Mouse (Mus musculus) forebrain, embryonic 11.5 days (tissue): ENCODE results near the gene Myl12a. TPM values are rescaled to one million over a fixed set of nuclear protein-coding genes. Genes with fewer than 3 reads are reported as not detected.
A peak's percentile ranks its signal among the peaks of the same experiment; 100 is the strongest.

Experiments used
- ATAC-seq: fragments of 200-750 bp; cut with Nextera tagmentation; replicated peaks from 2 replicates; pipeline ENCODE4 v1.8.0; 2017; ENCODE audit warnings: moderate TSS enrichment; ENCODE audit not compliant: low FRiP score
- DNase-seq: peaks from one replicate; pipeline ENCODE4 v3.0.0-alpha.2; 2017; ENCODE audit warnings: low spot score
- H3K27ac ChIP-seq: fragments of 300-500 bp; sonication (generic); 2 replicates; pipeline ENCODE4 v1.5.1; 2014; ENCODE audit warnings: low read depth, low read length
- H3K27me3 ChIP-seq: fragments of 300-500 bp; sonication (generic); 2 replicates; pipeline ENCODE4 v1.6.1; 2014; ENCODE audit warnings: mild to moderate bottlenecking, low read length, mixed read lengths; ENCODE audit not compliant: control insufficient read depth, insufficient read depth
- H3K36me3 ChIP-seq: fragments of 300-500 bp; sonication (generic); 2 replicates; pipeline ENCODE4 v1.6.1; 2014; ENCODE audit warnings: mild to moderate bottlenecking, low read length, moderate library complexity, mixed read lengths; ENCODE audit not compliant: control insufficient read depth, insufficient read depth
- H3K4me1 ChIP-seq: fragments of 300-500 bp; sonication (generic); replicated peaks from 2 replicates; pipeline ENCODE4 v1.6.1; 2014; ENCODE audit warnings: low read length, mixed read lengths; ENCODE audit not compliant: control insufficient read depth, insufficient read depth
- H3K4me2 ChIP-seq: fragments of 300-500 bp; sonication (generic); 2 replicates; pipeline ENCODE4 v1.6.1; 2014; ENCODE audit warnings: low read depth, mild to moderate bottlenecking, low read length, moderate library complexity, mixed read lengths; ENCODE audit not compliant: severe bottlenecking
- H3K4me3 ChIP-seq: fragments of 300-500 bp; sonication (generic); 2 replicates; pipeline ENCODE4 v1.5.1; 2014; ENCODE audit warnings: low read depth, low read length
- H3K9ac ChIP-seq: fragments of 300-500 bp; sonication (generic); 2 replicates; pipeline ENCODE4 v1.6.1; 2014; ENCODE audit warnings: low read length
- H3K9me3 ChIP-seq: fragments of 300-500 bp; sonication (generic); 2 replicates; pipeline ENCODE4 v1.6.1; 2016; ENCODE audit warnings: low read length, mixed read lengths; ENCODE audit not compliant: control insufficient read depth
- WGBS: fragments of 180-500 bp; shearing (Covaris S2); extraction: QIAGEN DNeasy Blood & Tissue Kit; methylation state at CpG from one replicate; pipeline ENCODE4 v1.1.7; 2014; 5-methylcytosine and 5-hydroxymethylcytosine counted together
- polyA plus RNA-seq: library from polyadenylated mRNA; unstranded; fragments of >200 nt; fragmentation: Nextera tagmentation; extraction: Ambion mirVana; gene quantifications from 2 replicates; pipeline ENCODE4 v1.2.1, GENCODE M21; 2014

The Myl12a gene
- polyA plus RNA-seq, 1 experiment from 2014 or later = 395 TPM

- no peak overlapping the region for H3K4me2 ChIP-seq
- 83% methylated on average over 5 of the region's 5 CpGs for WGBS
- H3K4me1 ChIP-seq = peaks cover 5% of the 10 kb centered on the region; the same call in 1 of the 2 replicates
- no peak overlapping the region for H3K9ac ChIP-seq
- ATAC-seq = no peak
- no peaks in the 10 kb centered on the region for H3K36me3 ChIP-seq
- H3K27ac ChIP-seq = no peak overlapping the region
- no peaks in the 10 kb centered on the region for H3K9me3 ChIP-seq
- no peaks in the 10 kb centered on the region for H3K27me3 ChIP-seq
- DNase-seq = no peak
- H3K4me3 ChIP-seq = no peak overlapping the region
Observed at GRCm38 (mm10) chr17:71006976-71007375, 4.3 kb upstream of the Myl12a start.

DNA sequence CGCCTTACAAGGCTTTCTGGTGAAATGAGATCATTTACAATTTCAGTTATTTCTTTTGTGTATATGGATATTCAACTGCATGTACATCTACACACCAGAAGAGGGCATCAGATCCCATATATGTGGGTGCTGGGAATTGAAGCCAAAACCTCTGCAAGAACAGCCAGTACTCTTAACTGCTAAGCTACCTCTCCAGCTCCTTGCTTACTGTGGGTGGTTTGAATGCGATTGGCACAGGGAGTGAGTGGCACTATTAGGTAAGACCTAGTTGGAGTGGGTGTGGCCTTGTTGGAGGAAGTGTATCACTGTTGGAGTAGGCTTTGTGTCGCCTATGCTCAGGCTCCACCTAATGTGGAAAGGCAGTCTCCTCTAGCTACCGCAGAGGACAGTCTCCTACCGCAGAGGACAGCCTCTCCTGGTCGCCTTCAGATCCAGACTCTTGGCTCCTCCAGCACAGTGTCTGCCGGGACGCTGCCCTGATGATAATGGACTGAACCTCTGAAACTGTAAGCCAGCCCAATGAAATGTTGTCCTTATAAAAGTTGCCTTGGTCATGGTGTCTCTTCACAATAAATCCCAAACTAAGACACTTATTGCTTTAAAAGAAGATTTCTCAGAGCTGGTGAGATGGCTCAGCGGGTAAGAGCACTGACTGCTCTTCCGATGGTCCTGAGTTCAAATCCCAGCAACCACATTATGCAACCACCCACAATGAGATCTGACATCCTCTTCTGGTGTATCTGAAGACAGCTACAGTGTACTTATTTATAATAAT, 1.7 kb upstream of the Myl12a start:
- Histone ChIP-seq H3K9me3 (no peaks in the 10 kb centered on the region), H3K4me2 (no peak overlapping the region), H3K27me3 (no peaks in the 10 kb centered on the region), H3K36me3 (no peaks in the 10 kb centered on the region), H3K9ac (no peak overlapping the region), H3K4me1 (peaks cover 5% of the 10 kb centered on the region; the same call in 1 of the 2 replicates), H3K27ac (no peak overlapping the region), H3K4me3 (no peak overlapping the region)
- WGBS = 92% methylated on average over 10 of the region's 10 CpGs
- DNase-seq = peak; percentile 49
- no peak for ATAC-seq

- WGBS = 94% methylated on average over 2 of the region's 2 CpGs
- Histone ChIP-seq H3K4me1 (peaks cover 5% of the 10 kb centered on the region; the same call in 1 of the 2 replicates), H3K27ac (no peak overlapping the region), H3K36me3 (no peaks in the 10 kb centered on the region), H3K9ac (no peak overlapping the region), H3K4me3 (no peak overlapping the region), H3K27me3 (no peaks in the 10 kb centered on the region), H3K9me3 (no peaks in the 10 kb centered on the region), H3K4me2 (no peak overlapping the region)
- DNase-seq (no peak), ATAC-seq (no peak)
Observed at GRCm38 (mm10) chr17:71003721-71004120, 1.0 kb upstream of the Myl12a start.

GRCm38 (mm10) chr17:71003112-71003511, 434 bp upstream of the Myl12a start:
- Histone ChIP-seq H3K4me2 (peak overlapping the region; percentile 43; the same call in 1 of the 2 replicates), H3K4me3 (peak overlapping the region; percentile 89; the same call in 1 of the 2 replicates), H3K4me1 (peaks cover 5% of the 10 kb centered on the region; the same call in 1 of the 2 replicates), H3K9me3 (no peaks in the 10 kb centered on the region), H3K36me3 (no peaks in the 10 kb centered on the region), H3K9ac (peak overlapping the region; percentile 45; the same call in 1 of the 2 replicates), H3K27ac (peak overlapping the region; percentile 85; the same call in 1 of the 2 replicates), H3K27me3 (no peaks in the 10 kb centered on the region)
- no peak for ATAC-seq
- WGBS = 50% methylated on average over 4 of the region's 4 CpGs
- no peak for DNase-seq

DNA sequence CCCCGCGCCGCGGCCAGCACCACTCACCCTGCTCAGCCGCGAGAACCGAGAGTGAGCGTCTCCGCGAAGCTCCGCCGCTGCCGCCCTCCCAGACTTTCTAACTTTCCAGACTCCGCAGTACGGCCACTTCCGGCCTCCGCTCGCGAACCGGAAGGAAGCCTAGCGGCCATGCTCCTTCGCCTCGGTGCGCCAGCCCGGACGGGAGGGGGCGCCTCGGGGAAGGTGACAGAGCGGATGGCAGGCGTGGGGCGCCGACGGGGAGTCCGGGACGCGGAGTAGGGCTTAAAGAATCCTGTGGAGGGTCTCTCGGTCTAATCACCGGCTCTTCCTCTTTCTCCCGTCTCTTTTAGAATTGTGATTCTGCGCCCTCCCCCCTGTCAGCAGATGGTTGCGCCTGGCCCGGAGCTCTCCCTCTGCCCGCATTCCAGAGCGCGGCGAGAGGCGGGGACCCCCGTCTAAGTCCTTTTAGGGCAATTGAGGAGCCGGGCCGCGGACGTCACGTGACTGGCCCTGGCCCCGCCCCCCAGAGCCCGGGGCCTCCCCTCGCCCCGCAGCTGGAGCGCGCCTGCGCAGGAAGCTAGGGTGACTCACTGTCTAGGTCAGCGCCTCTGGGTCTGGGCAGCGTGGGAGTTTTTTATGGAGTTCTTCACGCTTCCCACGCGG, 466 bp downstream of the Myl12a start, which contains the start of gene Myom1:
Gene Myom1, plus strand, starts transcription at position 553 of the 663 bp plus-strand sequence.
- Histone ChIP-seq H3K4me3 (peak within 1 kb of the TSS; percentile 89), H3K27ac (peak within 1 kb of the TSS; percentile 85), H3K27me3 (no peaks in the 10 kb centered on the region), H3K36me3 (no peaks in the 10 kb centered on the region), H3K9me3 (no peaks in the 10 kb centered on the region), H3K4me1 (peaks cover 5% of the 10 kb centered on the region; the same call in 1 of the 2 replicates), H3K4me2 (peak within 1 kb of the TSS; percentile 43), H3K9ac (peak within 1 kb of the TSS; percentile 92)
- DNase-seq (peak; percentile 99), ATAC-seq (peak; percentile 96)
- WGBS = under 1% methylated on average over 65 of the region's 65 CpGs

DNA sequence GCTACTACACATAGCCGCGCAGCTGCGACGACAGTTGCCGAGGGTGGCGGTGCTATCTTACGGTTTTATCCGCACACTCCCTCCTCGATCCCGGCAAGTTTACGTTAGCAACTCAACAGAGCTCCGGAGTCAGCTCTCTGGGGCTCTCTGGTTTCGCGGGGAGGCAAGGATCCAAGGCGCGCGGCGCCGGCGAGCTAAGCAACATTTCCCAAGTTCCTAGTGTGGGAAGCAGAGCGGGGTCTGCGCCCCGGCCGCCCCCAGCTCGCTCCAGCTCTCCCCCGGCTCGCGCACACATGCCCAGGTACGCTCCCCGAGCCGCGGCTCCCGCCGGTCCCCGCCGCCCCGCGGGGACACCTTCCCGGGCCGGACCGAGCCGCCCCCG, 988 bp downstream of the Myl12a start:
- no peaks in the 10 kb centered on the region for H3K27me3 ChIP-seq
- H3K36me3 ChIP-seq = no peaks in the 10 kb centered on the region
- H3K27ac ChIP-seq = peak overlapping the region; percentile 85
- peaks cover 5% of the 10 kb centered on the region; the same call in 1 of the 2 replicates for H3K4me1 ChIP-seq
- under 1% methylated on average over 41 of the region's 43 CpGs for WGBS
- DNase-seq (no peak), ATAC-seq (peak; percentile 63)
- peak overlapping the region; percentile 43 for H3K4me2 ChIP-seq
- no peaks in the 10 kb centered on the region for H3K9me3 ChIP-seq
- H3K9ac ChIP-seq = peak overlapping the region; percentile 92
- peak overlapping the region; percentile 89 for H3K4me3 ChIP-seq

GRCm38 (mm10) chr17:71001067-71001466, 1.6 kb downstream of the Myl12a start:
- Histone ChIP-seq H3K4me3 (peak overlapping the region; percentile 89), H3K27me3 (no peaks in the 10 kb centered on the region), H3K9me3 (no peaks in the 10 kb centered on the region), H3K36me3 (no peaks in the 10 kb centered on the region), H3K9ac (no peak overlapping the region; the same call in 1 of the 2 replicates), H3K4me2 (peak overlapping the region; percentile 43), H3K4me1 (peaks cover 5% of the 10 kb centered on the region; the same call in 1 of the 2 replicates), H3K27ac (no peak overlapping the region)
- ATAC-seq (no peak), DNase-seq (no peak)
- 17% methylated on average over 6 of the region's 6 CpGs for WGBS

DNA sequence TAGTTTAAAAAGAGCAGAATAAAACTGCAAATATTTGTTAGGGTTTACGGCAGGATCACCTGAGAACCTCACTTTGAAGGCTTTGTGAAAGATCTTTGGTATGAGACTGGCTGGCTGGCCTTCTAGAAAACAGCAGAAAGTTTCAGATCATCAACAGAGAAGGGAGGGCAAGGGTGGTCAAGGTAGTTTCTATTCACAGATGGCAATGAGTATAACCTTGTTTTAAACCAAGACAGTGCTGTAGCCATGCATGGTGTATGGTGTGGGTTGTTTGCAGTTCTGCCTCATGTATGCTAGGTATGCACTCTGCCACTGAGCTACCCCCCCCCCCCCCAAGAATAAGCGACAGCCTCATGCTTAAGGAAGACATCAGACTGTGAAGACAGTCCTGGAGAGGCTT, 2.4 kb downstream of the Myl12a start:
- H3K36me3 ChIP-seq = no peaks in the 10 kb centered on the region; the same call in 1 of the 2 replicates
- ATAC-seq = no peak
- H3K4me2 ChIP-seq = no peak overlapping the region
- H3K9ac ChIP-seq = no peak overlapping the region
- H3K27ac ChIP-seq = no peak overlapping the region
- H3K9me3 ChIP-seq = no peaks in the 10 kb centered on the region
- 82% methylated on average over 2 of the region's 2 CpGs for WGBS
- H3K4me3 ChIP-seq = no peak overlapping the region
- H3K27me3 ChIP-seq = no peaks in the 10 kb centered on the region
- H3K4me1 ChIP-seq = peaks cover 5% of the 10 kb centered on the region; the same call in 1 of the 2 replicates
- no peak for DNase-seq
